Mouse (Mus musculus): ENCODE results near the gene Rabep2. TPM values are rescaled to one million over a fixed set of nuclear protein-coding genes. Genes with fewer than 3 reads are reported as not detected.

Rabep2 gene
- polyA plus RNA-seq, 2 experiments, result 30.7 to 35.2 TPM

DNA sequence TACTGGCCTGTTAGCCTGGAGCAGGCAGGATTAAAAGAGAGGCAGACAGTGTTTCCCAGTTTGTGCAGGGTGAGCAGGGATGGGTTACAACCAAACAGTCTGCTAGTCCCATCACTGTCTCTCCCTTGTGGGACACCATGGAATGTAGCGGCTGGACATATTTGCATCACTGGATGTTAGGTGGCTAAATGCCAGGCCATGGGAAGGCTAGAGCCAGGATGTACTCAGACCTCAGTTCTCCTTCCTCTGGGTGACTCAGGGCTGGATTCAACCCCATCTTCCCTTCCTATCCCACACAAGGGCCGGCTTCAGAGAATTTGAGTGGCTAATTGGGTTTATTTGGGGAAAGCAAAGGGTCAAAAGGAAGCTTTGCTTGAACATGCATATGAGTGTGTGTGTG is 19.9 kb upstream of the Rabep2 start:
- Histone ChIP-seq H3K36me3 (ENCODE audit: control insufficient read depth, insufficient read depth, low read length) (no peaks in the 10 kb centered on the region), H3K4me2 (replicated peaks; ENCODE audit: low read depth, low read length, severe bottlenecking) (no peak overlapping the region), H3K27ac (replicated peaks; ENCODE audit: low read depth, low read length) (no peak overlapping the region), H3K4me3 (replicated peaks; ENCODE audit: low read length) (no peak overlapping the region), H3K27me3 (ENCODE audit: control insufficient read depth, insufficient read depth, low read length) (no peaks in the 10 kb centered on the region), H3K9ac (ENCODE audit: low read depth, low read length, severe bottlenecking) (no peak overlapping the region), H3K4me1 (ENCODE audit: control insufficient read depth, insufficient read depth, low read length) (no peaks in the 10 kb centered on the region), H3K9me3 (ENCODE audit: control insufficient read depth, low read length) (no peaks in the 10 kb centered on the region)
- no peak for DNase-seq (ENCODE audit: low spot score)
- 93% methylated on average over 2 of the region's 2 CpGs for WGBS
- no peak for ATAC-seq (ENCODE audit: low FRiP score, low read depth)
- TF ChIP-seq POLR2A (IDR thresholded peaks at IDR 0.05; ENCODE audit: borderline replicate concordance, extremely low read depth, insufficient read depth, insufficient read length), result no peak

DNA sequence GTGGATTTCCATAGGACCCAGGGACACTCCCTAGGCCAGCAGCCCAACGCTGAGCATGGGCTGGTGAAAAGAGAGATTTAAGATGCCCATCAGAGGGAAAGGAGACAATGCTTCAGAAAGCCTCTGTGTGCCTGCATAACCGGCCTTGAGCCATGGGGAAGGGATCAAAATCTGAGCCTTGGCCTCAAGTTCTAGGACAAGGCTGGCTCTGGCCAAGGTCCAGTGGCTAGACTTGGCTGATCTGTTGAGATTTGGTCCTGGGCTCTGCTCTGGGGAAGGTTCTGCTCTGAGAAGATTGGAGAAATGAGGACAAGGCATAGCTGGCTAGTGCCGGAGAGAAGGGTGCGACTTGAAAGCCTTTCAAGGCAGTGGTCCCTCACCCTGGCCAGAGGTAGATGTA is 17.5 kb upstream of the Rabep2 start:
- ATAC-seq (ENCODE audit: low FRiP score, low read depth) (no peak), DNase-seq (ENCODE audit: low spot score) (no peak)
- Histone ChIP-seq H3K4me1 (ENCODE audit: control insufficient read depth, insufficient read depth, low read length) (no peaks in the 10 kb centered on the region), H3K27me3 (ENCODE audit: control insufficient read depth, insufficient read depth, low read length) (no peaks in the 10 kb centered on the region), H3K4me3 (replicated peaks; ENCODE audit: low read length) (no peak overlapping the region), H3K4me2 (replicated peaks; ENCODE audit: low read depth, low read length, severe bottlenecking) (no peak overlapping the region), H3K27ac (replicated peaks; ENCODE audit: low read depth, low read length) (no peak overlapping the region), H3K9ac (ENCODE audit: low read depth, low read length, severe bottlenecking) (no peak overlapping the region), H3K36me3 (ENCODE audit: control insufficient read depth, insufficient read depth, low read length) (no peaks in the 10 kb centered on the region), H3K9me3 (ENCODE audit: control insufficient read depth, low read length) (no peaks in the 10 kb centered on the region)
- no peak for TF ChIP-seq POLR2A (IDR thresholded peaks at IDR 0.05; ENCODE audit: borderline replicate concordance, extremely low read depth, insufficient read depth, insufficient read length)
- WGBS, result 90% methylated on average over 4 of the region's 4 CpGs

- no peak for TF ChIP-seq POLR2A (IDR thresholded peaks at IDR 0.05; ENCODE audit: borderline replicate concordance, extremely low read depth, insufficient read depth, insufficient read length)
- Histone ChIP-seq H3K27ac (replicated peaks; ENCODE audit: low read depth, low read length) (no peak within 1 kb of the TSS), H3K36me3 (ENCODE audit: control insufficient read depth, insufficient read depth, low read length) (no peaks in the 10 kb centered on the region), H3K9ac (ENCODE audit: low read depth, low read length, severe bottlenecking) (no peak within 1 kb of the TSS), H3K9me3 (ENCODE audit: control insufficient read depth, low read length) (no peaks in the 10 kb centered on the region), H3K4me3 (replicated peaks; ENCODE audit: low read length) (no peak within 1 kb of the TSS), H3K4me1 (ENCODE audit: control insufficient read depth, insufficient read depth, low read length) (no peaks in the 10 kb centered on the region), H3K27me3 (ENCODE audit: control insufficient read depth, insufficient read depth, low read length) (no peaks in the 10 kb centered on the region), H3K4me2 (replicated peaks; ENCODE audit: low read depth, low read length, severe bottlenecking) (no peak within 1 kb of the TSS)
- ATAC-seq (ENCODE audit: low FRiP score, low read depth) (no peak), DNase-seq (ENCODE audit: low spot score) (no peak)
- 81% methylated on average over 6 of the region's 6 CpGs for WGBS
Observed at GRCm38 (mm10) chr7:126414725-126415124, 13.8 kb upstream of the Rabep2 start, which contains the start of gene Cd19. Cd19 (minus strand) TSS chr7:126414889.

DNA sequence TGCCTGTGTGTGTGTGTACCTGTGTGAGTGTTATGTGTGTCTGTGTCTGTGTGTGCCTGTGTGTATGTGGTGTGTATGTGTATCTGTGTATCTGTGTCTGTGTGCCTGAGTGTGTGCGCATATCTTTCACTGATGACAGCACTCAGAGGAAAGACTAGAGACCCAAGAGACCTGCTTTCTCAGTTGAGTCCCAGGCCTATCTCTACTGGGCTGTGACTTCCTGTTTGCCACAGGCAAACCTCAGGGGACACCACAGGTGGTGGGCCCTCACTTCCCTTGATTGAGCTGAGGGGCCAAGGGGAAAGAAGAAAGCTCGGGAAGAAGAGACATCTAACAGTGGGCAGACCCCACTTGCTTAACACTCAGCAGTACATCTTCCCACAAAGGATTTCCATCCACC is 11.9 kb upstream of the Rabep2 start:
- H3K4me1 ChIP-seq (ENCODE audit: control insufficient read depth, insufficient read depth, low read length), result no peaks in the 10 kb centered on the region
- 65% methylated on average over 2 of the region's 2 CpGs for WGBS
- no peak overlapping the region for H3K9ac ChIP-seq (ENCODE audit: low read depth, low read length, severe bottlenecking)
- ATAC-seq (ENCODE audit: low FRiP score, low read depth) (no peak), DNase-seq (ENCODE audit: low spot score) (no peak)
- no peak overlapping the region for H3K4me2 ChIP-seq (replicated peaks; ENCODE audit: low read depth, low read length, severe bottlenecking)
- no peak overlapping the region for H3K4me3 ChIP-seq (replicated peaks; ENCODE audit: low read length)
- H3K27me3 ChIP-seq (ENCODE audit: control insufficient read depth, insufficient read depth, low read length), result no peaks in the 10 kb centered on the region
- no peaks in the 10 kb centered on the region for H3K36me3 ChIP-seq (ENCODE audit: control insufficient read depth, insufficient read depth, low read length)
- no peak for TF ChIP-seq POLR2A (IDR thresholded peaks at IDR 0.05; ENCODE audit: borderline replicate concordance, extremely low read depth, insufficient read depth, insufficient read length)
- H3K27ac ChIP-seq (replicated peaks; ENCODE audit: low read depth, low read length), result no peak overlapping the region
- no peaks in the 10 kb centered on the region for H3K9me3 ChIP-seq (ENCODE audit: control insufficient read depth, low read length)

- H3K27ac ChIP-seq (replicated peaks; ENCODE audit: low read depth, low read length), result no peak overlapping the region
- H3K36me3 ChIP-seq (ENCODE audit: control insufficient read depth, insufficient read depth, low read length), result no peaks in the 10 kb centered on the region
- no peaks in the 10 kb centered on the region for H3K9me3 ChIP-seq (ENCODE audit: control insufficient read depth, low read length)
- WGBS, result 54% methylated on average over 8 of the region's 8 CpGs
- H3K4me3 ChIP-seq (replicated peaks; ENCODE audit: low read length), result no peak overlapping the region
- no peak for TF ChIP-seq POLR2A (IDR thresholded peaks at IDR 0.05; ENCODE audit: borderline replicate concordance, extremely low read depth, insufficient read depth, insufficient read length)
- ATAC-seq (ENCODE audit: low FRiP score, low read depth) (no peak), DNase-seq (ENCODE audit: low spot score) (no peak)
- H3K27me3 ChIP-seq (ENCODE audit: control insufficient read depth, insufficient read depth, low read length), result no peaks in the 10 kb centered on the region
- no peaks in the 10 kb centered on the region for H3K4me1 ChIP-seq (ENCODE audit: control insufficient read depth, insufficient read depth, low read length)
- no peak overlapping the region for H3K9ac ChIP-seq (ENCODE audit: low read depth, low read length, severe bottlenecking)
- H3K4me2 ChIP-seq (replicated peaks; ENCODE audit: low read depth, low read length, severe bottlenecking), result no peak overlapping the region
Observed at GRCm38 (mm10) chr7:126417045-126417444, 11.5 kb upstream of the Rabep2 start.

DNA sequence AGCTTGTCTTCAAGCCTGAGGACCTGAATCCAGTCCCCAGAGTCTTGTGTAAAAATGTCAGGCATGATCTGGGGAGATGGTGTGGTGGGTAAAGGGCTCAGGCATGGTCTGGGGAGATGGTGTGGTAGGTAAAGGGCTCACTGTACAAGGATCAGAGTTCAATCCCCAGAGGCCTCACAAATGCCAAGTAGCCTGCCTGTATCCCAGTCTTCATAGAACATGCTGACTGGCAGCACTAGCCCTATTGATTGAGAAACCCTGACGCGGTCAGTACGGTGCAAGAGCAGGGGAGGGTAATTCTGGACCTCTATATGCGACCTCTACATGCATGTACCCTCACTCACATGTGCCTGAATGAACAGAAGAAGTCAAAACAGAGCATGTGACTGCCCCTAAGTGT is 11.0 kb upstream of the Rabep2 start:
- Histone ChIP-seq H3K4me1 (ENCODE audit: control insufficient read depth, insufficient read depth, low read length) (no peaks in the 10 kb centered on the region), H3K9me3 (ENCODE audit: control insufficient read depth, low read length) (no peaks in the 10 kb centered on the region), H3K4me3 (replicated peaks; ENCODE audit: low read length) (no peak overlapping the region), H3K4me2 (replicated peaks; ENCODE audit: low read depth, low read length, severe bottlenecking) (no peak overlapping the region), H3K27me3 (ENCODE audit: control insufficient read depth, insufficient read depth, low read length) (no peaks in the 10 kb centered on the region), H3K36me3 (ENCODE audit: control insufficient read depth, insufficient read depth, low read length) (no peaks in the 10 kb centered on the region), H3K27ac (replicated peaks; ENCODE audit: low read depth, low read length) (no peak overlapping the region), H3K9ac (ENCODE audit: low read depth, low read length, severe bottlenecking) (no peak overlapping the region)
- no peak for DNase-seq (ENCODE audit: low spot score)
- ATAC-seq (ENCODE audit: low FRiP score, low read depth), result no peak
- 87% methylated on average over 4 of the region's 4 CpGs for WGBS
- TF ChIP-seq POLR2A (IDR thresholded peaks at IDR 0.05; ENCODE audit: borderline replicate concordance, extremely low read depth, insufficient read depth, insufficient read length), result no peak

Measured in limb, embryonic 14.5 days (tissue).